Mouse (Mus musculus) liver, embryonic 12.5 days (tissue): ENCODE results near the gene Syt14. TPM values are rescaled to one million over a fixed set of nuclear protein-coding genes. Genes with fewer than 3 reads are reported as not detected.

ENCODE experiments used
- ATAC-seq: fragments of 200-750 bp; cut with Nextera tagmentation; 2 replicates; pipeline ENCODE4 v1.8.0; 2017; ENCODE audit warnings: moderate number of reproducible peaks, mild to moderate bottlenecking, moderate library complexity
- H3K27ac ChIP-seq: fragments of 300-500 bp; sonication (generic); 2 replicates; pipeline ENCODE4 v1.5.1; 2016; ENCODE audit warnings: mild to moderate bottlenecking
- H3K27me3 ChIP-seq: fragments of 300-500 bp; sonication (generic); replicated peaks from 2 replicates; pipeline ENCODE4 v1.6.1; 2016; ENCODE audit warnings: mild to moderate bottlenecking, moderate library complexity
- H3K36me3 ChIP-seq: fragments of 300-500 bp; sonication (generic); 2 replicates; pipeline ENCODE4 v1.6.1; 2016; ENCODE audit warnings: mild to moderate bottlenecking, moderate library complexity
- H3K4me1 ChIP-seq: fragments of 300-500 bp; sonication (generic); 2 replicates; pipeline ENCODE4 v1.6.1; 2016
- H3K4me2 ChIP-seq: fragments of 300-500 bp; sonication (generic); 2 replicates; pipeline ENCODE4 v1.6.1; 2016; ENCODE audit warnings: mild to moderate bottlenecking, moderate library complexity
- H3K4me3 ChIP-seq: fragments of 300-500 bp; sonication (generic); 2 replicates; pipeline ENCODE4 v1.5.1; 2016; ENCODE audit warnings: mild to moderate bottlenecking, moderate library complexity
- H3K9ac ChIP-seq: fragments of 300-500 bp; sonication (generic); 2 replicates; pipeline ENCODE4 v1.6.1; 2016; ENCODE audit warnings: mild to moderate bottlenecking, moderate library complexity
- H3K9me3 ChIP-seq: fragments of 300-500 bp; sonication (generic); replicated peaks from 2 replicates; pipeline ENCODE4 v1.6.1; 2016; ENCODE audit warnings: mild to moderate bottlenecking, moderate library complexity
- WGBS: fragments of 180-500 bp; shearing (Covaris S2); methylation state at CpG from one replicate; pipeline ENCODE4 v1.1.7; 2016; ENCODE audit not compliant: insufficient replicate concordance; 5-methylcytosine and 5-hydroxymethylcytosine counted together
- polyA plus RNA-seq: library from polyadenylated mRNA; unstranded; fragments of >200 nt; fragmentation: Nextera tagmentation; extraction: Ambion mirVana; gene quantifications from 2 replicates; pipeline ENCODE4 v1.2.1, GENCODE M21; 2016

The Syt14 gene
- polyA plus RNA-seq, 1 experiment from 2014 or later, result 5.5 TPM

DNA sequence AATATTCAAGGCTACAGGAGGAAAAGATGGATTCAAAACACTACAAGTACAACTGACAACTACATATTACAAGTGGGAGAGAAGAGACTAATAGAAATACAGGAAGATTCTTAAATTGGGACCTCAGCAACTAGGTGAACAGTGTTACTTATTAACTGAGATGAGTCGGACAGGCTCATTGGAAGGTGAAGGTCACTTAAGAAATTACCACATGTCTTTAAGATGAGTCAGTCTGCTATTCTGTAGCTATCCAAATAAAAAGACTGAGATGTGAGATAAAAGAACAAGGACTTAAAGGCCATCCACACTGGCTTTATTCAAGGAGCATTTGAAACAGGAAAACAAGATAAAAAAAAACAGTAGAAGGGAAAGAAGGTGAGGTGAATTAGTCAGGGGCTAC is 11.3 kb downstream of the Syt14 start:
- no peak overlapping the region for H3K9ac ChIP-seq
- peaks cover 11% of the 10 kb centered on the region; the same call in 1 of the 2 replicates for H3K4me1 ChIP-seq
- peaks cover 31% of the 10 kb centered on the region for H3K36me3 ChIP-seq
- WGBS, result 77% methylated on average over 1 of the region's 1 CpGs
- H3K4me2 ChIP-seq, result no peak overlapping the region
- no peak overlapping the region for H3K4me3 ChIP-seq
- no peaks in the 10 kb centered on the region for H3K9me3 ChIP-seq
- no peak for ATAC-seq
- no peak overlapping the region for H3K27ac ChIP-seq
- H3K27me3 ChIP-seq, result no peaks in the 10 kb centered on the region

- 77% methylated on average over 2 of the region's 2 CpGs for WGBS
- ATAC-seq, result peak; percentile 79
- Histone ChIP-seq H3K4me3 (no peak overlapping the region), H3K4me1 (peaks cover 72% of the 10 kb centered on the region), H3K9ac (no peak overlapping the region), H3K36me3 (no peaks in the 10 kb centered on the region), H3K27me3 (no peaks in the 10 kb centered on the region), H3K4me2 (peak overlapping the region; percentile 58), H3K9me3 (no peaks in the 10 kb centered on the region), H3K27ac (peak overlapping the region; percentile 88)
These were observed 23.2 kb downstream of the Syt14 start for GRCm38 (mm10) chr1:193012351-193012750.

GRCm38 (mm10) chr1:193011000-193011769 is 24.4 kb downstream of the Syt14 start:
- no peaks in the 10 kb centered on the region for H3K27me3 ChIP-seq
- peak overlapping the region; percentile 11; the same call in 1 of the 2 replicates for H3K4me3 ChIP-seq
- peaks cover 75% of the 10 kb centered on the region for H3K4me1 ChIP-seq
- 54% methylated on average over 3 of the region's 3 CpGs for WGBS
- no peaks in the 10 kb centered on the region for H3K9me3 ChIP-seq
- peak overlapping the region; percentile 58 for H3K4me2 ChIP-seq
- ATAC-seq, result peak; percentile 95
- peak overlapping the region; percentile 88 for H3K27ac ChIP-seq
- 0 out of 2 replicates have a peak overlapping the region, but pooled peaks have one; percentile 48 for H3K9ac ChIP-seq
- 0 out of 2 replicates have a peak, but pooled peaks cover 5% of the 10 kb centered on the region for H3K36me3 ChIP-seq

DNA sequence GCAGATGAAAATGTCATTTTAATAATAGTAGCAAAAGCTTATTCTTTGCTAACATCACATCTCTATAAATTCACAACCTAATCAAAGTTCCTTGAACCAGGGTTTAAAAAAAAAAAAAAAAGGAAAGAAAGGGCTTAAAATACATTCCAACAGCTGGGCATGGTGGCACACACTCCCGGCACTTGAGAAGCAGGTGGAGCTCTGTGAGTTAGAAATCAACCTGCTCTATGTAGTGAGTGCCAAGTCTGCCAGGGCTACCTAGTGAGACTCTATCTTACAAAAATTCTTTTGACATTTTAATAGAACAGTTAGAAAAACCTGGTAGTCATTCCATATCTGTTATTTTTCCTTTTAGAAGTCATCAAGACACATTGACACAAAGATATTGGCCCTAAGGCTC is 31.0 kb downstream of the Syt14 start:
- Histone ChIP-seq H3K27me3 (no peaks in the 10 kb centered on the region), H3K9ac (no peak overlapping the region), H3K4me3 (no peak overlapping the region), H3K4me1 (peaks cover 74% of the 10 kb centered on the region), H3K36me3 (0 out of 2 replicates have a peak, but pooled peaks cover 13% of the 10 kb centered on the region), H3K4me2 (no peak overlapping the region), H3K9me3 (no peaks in the 10 kb centered on the region), H3K27ac (no peak overlapping the region)
- no peak for ATAC-seq
- 81% methylated on average over 1 of the region's 1 CpGs for WGBS

DNA sequence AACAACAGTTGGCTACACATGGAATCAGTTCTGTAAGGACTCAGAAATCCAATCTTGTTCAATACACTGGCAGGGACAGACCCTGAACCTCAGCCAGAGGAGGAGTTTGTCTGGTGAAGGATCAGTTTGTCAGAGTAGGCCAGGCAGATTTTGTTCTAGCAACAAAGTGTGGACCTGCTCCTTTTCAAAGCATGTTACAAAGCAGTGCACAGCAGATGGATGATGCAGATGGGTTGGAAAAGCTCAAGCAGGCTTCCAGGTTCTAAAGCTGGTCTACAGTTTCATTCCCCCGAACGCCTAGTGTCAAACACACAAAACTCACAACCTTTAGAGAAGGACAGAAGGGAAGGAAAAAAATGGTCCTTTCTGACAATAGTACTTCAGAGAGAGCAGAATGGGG is 31.6 kb downstream of the Syt14 start:
- 98% methylated on average over 2 of the region's 2 CpGs for WGBS
- H3K4me3 ChIP-seq, result no peak overlapping the region

GRCm38 (mm10) chr1:193002307-193002706 is 33.3 kb downstream of the Syt14 start:
- Histone ChIP-seq H3K9ac (peak overlapping the region; percentile 37), H3K27me3 (no peaks in the 10 kb centered on the region), H3K36me3 (0 out of 2 replicates have a peak, but pooled peaks cover 13% of the 10 kb centered on the region), H3K4me3 (0 out of 2 replicates have a peak overlapping the region, but pooled peaks have one; percentile 2), H3K4me2 (peak overlapping the region; percentile 59), H3K27ac (peak overlapping the region; percentile 98), H3K4me1 (peaks cover 75% of the 10 kb centered on the region), H3K9me3 (no peaks in the 10 kb centered on the region)
- 59% methylated on average over 4 of the region's 4 CpGs for WGBS
- no peak for ATAC-seq

More for the DNA sequence above, 31.6 kb downstream of the Syt14 start:
- ATAC-seq, result no peak
- Histone ChIP-seq H3K4me1 (peaks cover 68% of the 10 kb centered on the region), H3K9ac (no peak overlapping the region), H3K27ac (peak overlapping the region; percentile 64), H3K36me3 (0 out of 2 replicates have a peak, but pooled peaks cover 13% of the 10 kb centered on the region), H3K4me2 (no peak overlapping the region), H3K9me3 (no peaks in the 10 kb centered on the region), H3K27me3 (no peaks in the 10 kb centered on the region)

DNA sequence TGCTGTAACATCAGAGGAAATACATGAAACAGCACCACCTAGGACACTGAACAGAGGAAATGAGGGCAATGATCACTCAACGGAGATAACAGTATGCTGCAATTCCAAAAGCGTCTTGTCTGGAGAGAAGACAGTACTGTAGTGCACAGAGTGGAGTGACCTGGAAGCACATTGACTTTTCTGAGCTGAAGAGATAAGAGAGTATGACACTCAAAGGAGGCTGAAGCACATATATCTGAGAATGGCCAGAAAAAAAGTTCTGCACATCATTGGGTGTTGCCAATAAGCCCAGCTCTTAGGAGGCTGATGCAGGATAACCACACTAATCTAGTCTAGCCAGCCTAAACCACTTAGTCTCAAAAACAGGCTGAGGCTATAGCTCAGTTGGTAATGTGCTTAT is 34.0 kb downstream of the Syt14 start:
- Histone ChIP-seq H3K9me3 (no peaks in the 10 kb centered on the region), H3K4me1 (peaks cover 70% of the 10 kb centered on the region), H3K9ac (peak overlapping the region; percentile 49), H3K27ac (peak overlapping the region; percentile 98), H3K27me3 (no peaks in the 10 kb centered on the region), H3K4me3 (no peak overlapping the region), H3K4me2 (peak overlapping the region; percentile 59), H3K36me3 (0 out of 2 replicates have a peak, but pooled peaks cover 13% of the 10 kb centered on the region)
- WGBS, result 12% methylated on average over 2 of the region's 2 CpGs
- peak; percentile 99 for ATAC-seq

- ATAC-seq, result no peak
- Histone ChIP-seq H3K9me3 (no peaks in the 10 kb centered on the region), H3K27me3 (no peaks in the 10 kb centered on the region), H3K36me3 (0 out of 2 replicates have a peak, but pooled peaks cover 7% of the 10 kb centered on the region), H3K4me2 (peak overlapping the region; percentile 59), H3K4me1 (peaks cover 65% of the 10 kb centered on the region), H3K27ac (peak overlapping the region; percentile 98), H3K9ac (peak overlapping the region; percentile 49; the same call in 1 of the 2 replicates), H3K4me3 (no peak overlapping the region)
These were observed 34.7 kb downstream of the Syt14 start for GRCm38 (mm10) chr1:193000908-193001307.

DNA sequence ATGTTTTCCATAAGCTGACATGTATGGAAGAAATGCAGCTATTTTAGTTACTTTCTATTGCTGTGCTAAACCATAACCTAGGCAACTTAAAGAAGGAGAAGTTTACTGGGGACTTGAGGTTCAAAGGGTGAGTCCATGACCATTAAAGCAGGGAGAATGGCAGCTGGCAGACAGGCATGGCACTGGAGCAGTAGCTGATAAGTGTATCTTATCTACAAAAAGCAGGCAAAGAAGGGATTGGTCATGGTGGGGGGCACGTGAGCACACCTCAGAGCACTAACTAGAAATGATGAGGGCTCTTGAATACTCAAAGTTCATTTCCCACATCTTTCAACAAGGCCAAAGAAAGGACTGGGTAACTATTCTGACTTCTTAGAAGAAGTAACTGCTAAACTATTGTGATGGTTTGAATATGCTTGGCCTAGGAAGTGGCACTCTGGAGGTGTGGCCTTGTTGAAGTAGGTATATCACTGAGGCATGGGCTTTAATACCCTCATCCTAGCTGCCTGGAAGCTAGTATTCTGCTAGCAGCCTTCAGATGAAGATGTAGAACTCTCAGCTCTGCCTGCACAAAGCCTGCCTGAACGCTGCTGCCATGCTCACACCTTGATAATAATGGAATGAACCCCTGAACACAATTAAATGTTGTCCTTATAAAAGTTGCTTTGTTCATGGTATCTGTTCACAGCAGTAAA is 41.2 kb downstream of the Syt14 start:
- peak; percentile 95 for ATAC-seq
- no peaks in the 10 kb centered on the region for H3K27me3 ChIP-seq
- 45% methylated on average over 2 of the region's 2 CpGs for WGBS
- no peaks in the 10 kb centered on the region for H3K9me3 ChIP-seq
- peak overlapping the region; percentile 61 for H3K4me2 ChIP-seq
- peak overlapping the region; percentile 9; the same call in 1 of the 2 replicates for H3K4me3 ChIP-seq
- H3K27ac ChIP-seq, result peak overlapping the region; percentile 89
- peaks cover 45% of the 10 kb centered on the region for H3K4me1 ChIP-seq
- peak overlapping the region; percentile 51 for H3K9ac ChIP-seq
- H3K36me3 ChIP-seq, result no peaks in the 10 kb centered on the region

- Histone ChIP-seq H3K9me3 (no peaks in the 10 kb centered on the region), H3K4me1 (peaks cover 40% of the 10 kb centered on the region), H3K9ac (peak overlapping the region; percentile 51; the same call in 1 of the 2 replicates), H3K4me2 (peak overlapping the region; percentile 61), H3K4me3 (peak overlapping the region; percentile 9; the same call in 1 of the 2 replicates), H3K36me3 (no peaks in the 10 kb centered on the region), H3K27me3 (no peaks in the 10 kb centered on the region), H3K27ac (peak overlapping the region; percentile 89)
- ATAC-seq, result peak; percentile 91
These were observed 42.1 kb downstream of the Syt14 start for GRCm38 (mm10) chr1:192993491-192993890.

GRCm38 (mm10) chr1:192987203-192987602 is 48.4 kb downstream of the Syt14 start:
- WGBS, result 64% methylated on average over 3 of the region's 3 CpGs
- Histone ChIP-seq H3K9me3 (no peaks in the 10 kb centered on the region), H3K27me3 (no peaks in the 10 kb centered on the region), H3K4me3 (no peak overlapping the region), H3K9ac (no peak overlapping the region), H3K4me1 (peaks cover 28% of the 10 kb centered on the region), H3K27ac (no peak overlapping the region), H3K36me3 (peaks cover 5% of the 10 kb centered on the region), H3K4me2 (no peak overlapping the region)
- peak; percentile 84 for ATAC-seq

- H3K9me3 ChIP-seq, result no peaks in the 10 kb centered on the region
- no peaks in the 10 kb centered on the region for H3K27me3 ChIP-seq
- peaks cover 36% of the 10 kb centered on the region for H3K4me1 ChIP-seq
- H3K36me3 ChIP-seq, result peaks cover 5% of the 10 kb centered on the region
- H3K27ac ChIP-seq, result no peak overlapping the region
- no peak overlapping the region for H3K9ac ChIP-seq
- WGBS, result 34% methylated on average over 3 of the region's 3 CpGs
- no peak overlapping the region for H3K4me2 ChIP-seq
- H3K4me3 ChIP-seq, result no peak overlapping the region
- ATAC-seq, result no peak
These were observed 49.1 kb downstream of the Syt14 start for GRCm38 (mm10) chr1:192986481-192986880.
